Mouse (Mus musculus) left cerebral cortex, postnatal 36 days (tissue): ENCODE data around the gene Gm6657. TPM values are rescaled to one million over a fixed set of nuclear protein-coding genes. Genes with fewer than 3 reads are reported as not detected.

Experiments
- DNase-seq, 2 experiments: peaks; one replicate each; pipeline ENCODE4 v3.0.0; 2021 to 2022; ENCODE audit warnings: low spot score in 2 of 2, mixed read lengths in 1 of 2
- intact Hi-C: fragments of 180-260 bp; cut with DNase I; formaldehyde crosslinking; loops from one replicate; pipeline ENCODE4 v1.15.1; 2025
- total RNA-seq, 2 experiments: library from RNA; stranded (reverse); gene quantifications; 2 replicates each; pipeline ENCODE4 v1.2.3; 2021

Gene Gm6657
- total RNA-seq, 2 experiments from 2014 or later: not detected

- DNase-seq: no peak
Observed at GRCm38 (mm10) chr12:78249151-78249550, 55.1 kb downstream of the Gm6657 start.

More at GRCm38 (mm10) chr12:78249151-78249550, 55.1 kb downstream of the Gm6657 start:
- intact Hi-C loops: no loop called here

Other genes starting within 250 kb of the Gm6657 start
- gene Gphn, start 32.1 kb downstream of the Gm6657 start, total RNA-seq: 10 to 100 TPM; 63.2 to 64.1 TPM